Mouse (Mus musculus): Measurements from ENCODE around the gene Car15. TPM values are rescaled to one million over a fixed set of nuclear protein-coding genes. Genes with fewer than 3 reads are reported as not detected.

Car15 gene
- polyA plus RNA-seq, 1 experiment = 372 TPM

DNA sequence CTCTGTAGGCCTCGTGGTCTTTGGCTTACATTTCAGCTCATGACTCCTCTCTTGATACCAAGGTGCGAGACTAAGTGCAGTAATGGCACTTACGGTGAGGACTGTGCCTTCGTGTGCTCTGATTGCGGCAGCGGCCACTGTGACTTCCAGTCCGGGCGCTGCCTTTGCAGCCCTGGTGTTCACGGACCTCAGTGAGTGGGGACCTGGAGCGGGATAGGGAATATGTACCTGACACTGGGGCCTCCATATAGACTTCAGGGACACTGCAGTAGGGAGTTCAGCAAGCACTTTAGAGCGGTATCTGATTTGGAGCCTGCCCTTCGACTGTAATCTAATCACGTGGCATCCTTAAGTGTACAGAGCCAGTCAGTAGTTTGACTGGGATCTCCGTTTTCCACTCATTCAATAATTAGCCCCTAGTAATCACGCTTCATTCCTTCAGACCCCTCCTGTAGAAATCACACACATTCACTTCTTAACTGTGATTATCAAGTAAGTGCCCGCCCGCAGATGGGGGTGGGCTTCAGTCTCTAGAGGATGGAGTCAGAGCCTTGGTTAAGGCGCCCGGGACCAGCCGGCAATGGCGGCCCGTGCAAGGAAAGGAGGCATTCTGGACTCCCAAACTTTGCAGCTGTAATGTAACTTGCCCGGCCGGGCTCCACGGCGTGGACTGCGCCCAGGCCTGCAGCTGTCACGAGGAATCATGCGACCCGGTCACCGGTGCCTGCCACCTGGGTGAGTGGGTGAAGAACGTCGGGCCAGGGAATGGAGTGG lies 34.3 kb downstream of the Car15 start:
- Histone ChIP-seq H3K27ac (ENCODE audit: insufficient read depth, low read depth, low read length) (no peak overlapping the region), H3K4me1 (ENCODE audit: control insufficient read depth, insufficient read depth, low read length) (peaks cover 8% of the 10 kb centered on the region; the same call in 1 of the 2 replicates), H3K4me3 (ENCODE audit: insufficient read depth, low read depth, low read length) (peak overlapping the region; percentile 16; the same call in 1 of the 2 replicates), H3K36me3 (ENCODE audit: control insufficient read depth, insufficient read depth, low read length) (no peaks in the 10 kb centered on the region), H3K27me3 (replicated peaks; ENCODE audit: control insufficient read depth, insufficient read depth, low read length) (peaks cover 4% of the 10 kb centered on the region; the same call in 1 of the 2 replicates)
- DNase-seq = no peak
- TF ChIP-seq POLR2A (IDR thresholded peaks at IDR 0.05; ENCODE audit: low read depth, low read length) (no peak), CTCF (conservative IDR thresholded peaks at IDR 0.05; ENCODE audit: insufficient read depth, insufficient read length, low read depth, low read length) (no peak)
- WGBS = 45% methylated on average over 33 of the region's 33 CpGs

DNA sequence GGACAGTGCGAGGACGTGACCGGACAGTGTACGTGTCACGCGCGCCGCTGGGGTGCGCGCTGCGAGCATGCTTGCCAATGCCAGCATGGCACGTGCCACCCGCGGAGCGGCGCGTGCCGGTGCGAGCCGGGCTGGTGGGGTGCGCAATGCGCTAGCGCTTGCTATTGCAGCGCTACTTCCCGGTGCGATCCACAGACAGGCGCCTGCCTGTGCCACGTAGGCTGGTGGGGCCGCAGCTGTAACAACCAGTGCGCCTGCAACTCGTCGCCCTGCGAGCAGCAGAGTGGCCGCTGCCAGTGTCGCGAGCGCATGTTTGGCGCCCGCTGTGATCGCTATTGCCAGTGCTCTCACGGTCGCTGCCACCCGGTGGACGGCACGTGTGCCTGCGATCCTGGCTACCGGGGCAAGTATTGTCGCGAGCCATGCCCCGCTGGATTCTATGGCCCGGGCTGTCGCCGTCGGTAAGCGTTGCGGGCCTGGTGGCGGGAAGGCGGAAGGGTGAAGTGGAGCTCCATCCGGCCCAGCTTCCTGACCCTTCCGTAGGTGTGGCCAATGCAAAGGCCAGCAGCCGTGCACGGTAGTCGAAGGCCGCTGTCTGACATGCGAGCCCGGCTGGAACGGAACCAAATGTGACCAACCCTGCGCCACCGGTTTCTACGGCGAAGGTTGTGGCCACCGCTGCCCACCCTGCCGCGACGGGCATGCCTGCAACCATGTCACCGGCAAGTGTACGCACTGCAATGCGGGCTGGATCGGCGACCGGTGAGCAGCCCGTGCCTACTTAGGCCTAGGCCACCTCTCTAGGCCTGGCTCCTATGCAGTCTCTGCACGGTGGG lies 35.1 kb downstream of the Car15 start:
- peak; percentile 53 for DNase-seq
- Histone ChIP-seq H3K4me3 (ENCODE audit: insufficient read depth, low read depth, low read length) (peak overlapping the region; percentile 43), H3K27me3 (replicated peaks; ENCODE audit: control insufficient read depth, insufficient read depth, low read length) (peaks cover 4% of the 10 kb centered on the region; the same call in 1 of the 2 replicates), H3K27ac (ENCODE audit: insufficient read depth, low read depth, low read length) (no peak overlapping the region), H3K36me3 (ENCODE audit: control insufficient read depth, insufficient read depth, low read length) (no peaks in the 10 kb centered on the region), H3K4me1 (ENCODE audit: control insufficient read depth, insufficient read depth, low read length) (peaks cover 8% of the 10 kb centered on the region; the same call in 1 of the 2 replicates)
- WGBS = 21% methylated on average over 83 of the region's 83 CpGs
- TF ChIP-seq CTCF (conservative IDR thresholded peaks at IDR 0.05; ENCODE audit: insufficient read depth, insufficient read length, low read depth, low read length) = no peak
- TF ChIP-seq POLR2A (IDR thresholded peaks at IDR 0.05; ENCODE audit: low read depth, low read length) = no peak

- no peaks in the 10 kb centered on the region for H3K36me3 ChIP-seq (ENCODE audit: control insufficient read depth, insufficient read depth, low read length)
- TF ChIP-seq POLR2A (IDR thresholded peaks at IDR 0.05; ENCODE audit: low read depth, low read length) (no peak), CTCF (conservative IDR thresholded peaks at IDR 0.05; ENCODE audit: insufficient read depth, insufficient read length, low read depth, low read length) (no peak)
- H3K27ac ChIP-seq (ENCODE audit: insufficient read depth, low read depth, low read length) = no peak overlapping the region
- peaks cover 13% of the 10 kb centered on the region; the same call in 1 of the 2 replicates for H3K4me1 ChIP-seq (ENCODE audit: control insufficient read depth, insufficient read depth, low read length)
- peaks cover 6% of the 10 kb centered on the region; the same call in 1 of the 2 replicates for H3K27me3 ChIP-seq (replicated peaks; ENCODE audit: control insufficient read depth, insufficient read depth, low read length)
- H3K4me3 ChIP-seq (ENCODE audit: insufficient read depth, low read depth, low read length) = peak overlapping the region; percentile 43; the same call in 1 of the 2 replicates
- WGBS = 25% methylated on average over 18 of the region's 18 CpGs
- DNase-seq = no peak
Observed at GRCm38 (mm10) chr16:17802456-17802838, 35.7 kb downstream of the Car15 start.

DNA sequence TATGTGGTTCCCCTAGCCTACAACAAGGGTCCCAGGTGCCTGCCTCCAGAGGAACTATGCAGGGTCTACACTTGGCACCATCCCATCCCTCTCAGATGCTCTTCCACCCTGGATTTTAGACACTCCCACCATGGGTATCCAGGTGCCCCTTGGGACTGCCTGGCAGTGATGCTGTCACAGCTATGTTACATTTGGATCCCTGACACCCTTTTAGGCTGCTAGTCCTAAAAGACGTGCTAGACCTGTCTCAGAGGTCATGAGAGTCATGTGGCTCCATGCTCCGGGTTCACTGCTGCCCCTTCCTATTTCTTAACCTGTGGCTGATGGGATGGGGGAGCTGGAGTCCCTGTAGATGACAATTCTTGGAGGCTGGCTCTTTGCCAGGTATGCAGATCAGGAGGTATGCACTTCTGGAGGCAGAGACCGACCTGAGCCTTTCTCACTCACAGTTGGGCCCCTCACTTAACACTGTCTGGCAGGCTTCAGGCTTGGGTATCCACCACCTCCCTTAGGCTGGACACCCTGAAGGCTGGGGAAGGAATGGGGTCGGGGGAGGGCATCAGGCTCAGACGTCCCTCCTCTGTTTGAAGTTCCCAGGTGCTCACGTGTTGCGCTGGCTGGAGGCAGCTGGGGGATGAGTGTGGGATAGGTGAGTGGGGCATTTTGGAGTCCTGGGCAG lies 36.2 kb downstream of the Car15 start:
- no peak overlapping the region for H3K4me3 ChIP-seq (ENCODE audit: insufficient read depth, low read depth, low read length)
- H3K27ac ChIP-seq (ENCODE audit: insufficient read depth, low read depth, low read length) = no peak overlapping the region
- TF ChIP-seq POLR2A (IDR thresholded peaks at IDR 0.05; ENCODE audit: low read depth, low read length) = no peak
- TF ChIP-seq CTCF (conservative IDR thresholded peaks at IDR 0.05; ENCODE audit: insufficient read depth, insufficient read length, low read depth, low read length) = no peak
- H3K36me3 ChIP-seq (ENCODE audit: control insufficient read depth, insufficient read depth, low read length) = no peaks in the 10 kb centered on the region
- H3K4me1 ChIP-seq (ENCODE audit: control insufficient read depth, insufficient read depth, low read length) = peaks cover 13% of the 10 kb centered on the region; the same call in 1 of the 2 replicates
- WGBS = 23% methylated on average over 7 of the region's 7 CpGs
- no peak for DNase-seq
- peaks cover 6% of the 10 kb centered on the region; the same call in 1 of the 2 replicates for H3K27me3 ChIP-seq (replicated peaks; ENCODE audit: control insufficient read depth, insufficient read depth, low read length)

DNA sequence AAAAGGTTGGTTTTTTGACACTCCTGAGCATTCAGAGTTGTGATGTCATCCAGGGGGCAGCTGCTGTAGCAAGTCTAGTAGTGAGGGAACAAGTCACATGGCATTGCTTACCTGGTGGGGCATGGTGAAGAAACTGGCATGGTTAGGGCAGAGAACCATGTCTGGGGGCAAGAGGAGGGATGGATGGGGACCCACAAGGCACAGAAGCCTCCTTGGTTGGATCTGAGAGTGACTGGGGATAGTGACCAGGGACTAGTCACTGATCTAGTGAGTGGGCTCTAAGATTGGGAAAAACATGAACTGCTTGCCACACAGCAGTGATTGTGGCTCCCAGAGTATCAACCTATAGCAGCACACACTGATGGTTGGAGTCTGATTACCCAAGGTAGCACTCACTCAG lies 38.6 kb downstream of the Car15 start:
- peaks cover 13% of the 10 kb centered on the region; the same call in 1 of the 2 replicates for H3K4me1 ChIP-seq (ENCODE audit: control insufficient read depth, insufficient read depth, low read length)
- TF ChIP-seq CTCF (conservative IDR thresholded peaks at IDR 0.05; ENCODE audit: insufficient read depth, insufficient read length, low read depth, low read length) = no peak
- no peak for TF ChIP-seq POLR2A (IDR thresholded peaks at IDR 0.05; ENCODE audit: low read depth, low read length)
- no peak for DNase-seq
- peaks cover 3% of the 10 kb centered on the region; the same call in 1 of the 2 replicates for H3K27me3 ChIP-seq (replicated peaks; ENCODE audit: control insufficient read depth, insufficient read depth, low read length)
- no peak overlapping the region for H3K4me3 ChIP-seq (ENCODE audit: insufficient read depth, low read depth, low read length)
- H3K27ac ChIP-seq (ENCODE audit: insufficient read depth, low read depth, low read length) = no peak overlapping the region
- no peaks in the 10 kb centered on the region for H3K36me3 ChIP-seq (ENCODE audit: control insufficient read depth, insufficient read depth, low read length)

- Histone ChIP-seq H3K4me3 (ENCODE audit: insufficient read depth, low read depth, low read length) (peak overlapping the region; percentile 47), H3K27me3 (replicated peaks; ENCODE audit: control insufficient read depth, insufficient read depth, low read length) (peaks cover 3% of the 10 kb centered on the region; the same call in 1 of the 2 replicates), H3K36me3 (ENCODE audit: control insufficient read depth, insufficient read depth, low read length) (no peaks in the 10 kb centered on the region), H3K4me1 (ENCODE audit: control insufficient read depth, insufficient read depth, low read length) (peaks cover 12% of the 10 kb centered on the region; the same call in 1 of the 2 replicates), H3K27ac (ENCODE audit: insufficient read depth, low read depth, low read length) (peak overlapping the region; percentile 71)
- 10% methylated on average over 45 of the region's 45 CpGs for WGBS
- no peak for TF ChIP-seq POLR2A (IDR thresholded peaks at IDR 0.05; ENCODE audit: low read depth, low read length)
- TF ChIP-seq CTCF (conservative IDR thresholded peaks at IDR 0.05; ENCODE audit: insufficient read depth, insufficient read length, low read depth, low read length) = no peak
- peak; percentile 74 for DNase-seq
Observed at GRCm38 (mm10) chr16:17798321-17799180, 39.6 kb downstream of the Car15 start.
